Mouse (Mus musculus) heart, embryonic 11.5 days (tissue): ENCODE measurements around the gene Astn2. TPM values are rescaled to one million over a fixed set of nuclear protein-coding genes. Genes with fewer than 3 reads are reported as not detected.

Experiments
- ATAC-seq: fragments of 200-750 bp; cut with Nextera tagmentation; replicated peaks from 2 replicates; pipeline ENCODE4 v1.8.0; 2017; ENCODE audit warnings: moderate library complexity; ENCODE audit not compliant: insufficient number of reproducible peaks, low FRiP score, low TSS enrichment
- H3K27ac ChIP-seq: fragments of 300-500 bp; sonication (generic); 2 replicates; pipeline ENCODE4 v1.5.1; 2014; ENCODE audit warnings: mild to moderate bottlenecking, low read depth, low read length
- H3K27me3 ChIP-seq: fragments of 300-500 bp; sonication (generic); 2 replicates; pipeline ENCODE4 v1.6.1; 2014; ENCODE audit warnings: mild to moderate bottlenecking, low read length, mixed read lengths; ENCODE audit not compliant: control insufficient read depth, insufficient read depth
- H3K36me3 ChIP-seq: fragments of 300-500 bp; sonication (generic); 2 replicates; pipeline ENCODE4 v1.6.1; 2014; ENCODE audit warnings: mild to moderate bottlenecking, low read length, moderate library complexity, mixed read lengths; ENCODE audit not compliant: control insufficient read depth, insufficient read depth
- H3K4me1 ChIP-seq: fragments of 300-500 bp; sonication (generic); 2 replicates; pipeline ENCODE4 v1.6.1; 2014; ENCODE audit warnings: low read length; ENCODE audit not compliant: control insufficient read depth, insufficient read depth
- H3K4me2 ChIP-seq: fragments of 300-500 bp; sonication (generic); 2 replicates; pipeline ENCODE4 v1.6.1; 2014; ENCODE audit warnings: mild to moderate bottlenecking, moderate library complexity
- H3K4me3 ChIP-seq: fragments of 300-500 bp; sonication (generic); 2 replicates; pipeline ENCODE4 v1.5.1; 2014; ENCODE audit warnings: low read depth, low read length
- H3K9ac ChIP-seq: fragments of 300-500 bp; sonication (generic); 2 replicates; pipeline ENCODE4 v1.6.1; 2014; ENCODE audit warnings: mild to moderate bottlenecking, low read depth, low read length, moderate library complexity
- H3K9me3 ChIP-seq: fragments of 300-500 bp; sonication (generic); replicated peaks from 2 replicates; pipeline ENCODE4 v1.6.1; 2016; ENCODE audit warnings: low read length; ENCODE audit not compliant: control insufficient read depth
- WGBS: fragments of 180-500 bp; shearing (Covaris S2); extraction: QIAGEN DNeasy Blood & Tissue Kit; methylation state at CpG from one replicate; pipeline ENCODE4 v1.1.7; 2014; ENCODE audit not compliant: insufficient replicate concordance; 5-methylcytosine and 5-hydroxymethylcytosine counted together
- polyA plus RNA-seq: library from polyadenylated mRNA; unstranded; fragments of >200 nt; fragmentation: Nextera tagmentation; extraction: Ambion mirVana; gene quantifications from 2 replicates; pipeline ENCODE4 v1.2.1, GENCODE M21; 2014

Astn2 gene
- polyA plus RNA-seq, 1 experiment from 2014 or later = 0.14 TPM

GRCm38 (mm10) chr4:66248521-66248920 lies 155.9 kb downstream of the Astn2 start:
- 75% methylated on average over 8 of the region's 8 CpGs for WGBS
- no peaks in the 10 kb centered on the region for H3K36me3 ChIP-seq
- no peaks in the 10 kb centered on the region for H3K4me1 ChIP-seq
- no peak overlapping the region for H3K4me2 ChIP-seq
- no peaks in the 10 kb centered on the region for H3K9me3 ChIP-seq
- no peak for ATAC-seq
- H3K4me3 ChIP-seq = no peak overlapping the region
- no peaks in the 10 kb centered on the region for H3K27me3 ChIP-seq
- no peak overlapping the region for H3K9ac ChIP-seq
- H3K27ac ChIP-seq = no peak overlapping the region

GRCm38 (mm10) chr4:66242683-66243082 lies 161.7 kb downstream of the Astn2 start:
- ATAC-seq = no peak

DNA sequence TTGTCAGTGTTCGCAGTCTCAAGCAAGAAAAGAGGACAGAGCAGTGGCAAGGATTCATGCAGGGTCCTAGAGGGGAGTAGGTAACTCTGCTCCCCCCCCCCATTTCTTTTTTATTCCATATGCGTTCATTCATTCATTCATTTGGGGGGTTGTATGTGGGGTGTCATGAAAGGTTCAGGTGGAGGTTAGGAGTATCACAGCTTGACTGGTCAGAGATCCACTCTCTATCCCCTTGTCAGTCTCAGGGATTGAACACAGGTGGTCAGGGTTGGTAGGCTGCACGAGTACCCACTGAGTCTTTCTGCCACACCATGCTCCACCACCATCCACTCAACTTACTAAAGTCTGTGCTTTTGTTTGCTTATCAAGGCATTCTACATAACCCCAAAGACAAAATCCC lies 171.6 kb downstream of the Astn2 start:
- no peak overlapping the region for H3K4me2 ChIP-seq
- H3K9me3 ChIP-seq = no peaks in the 10 kb centered on the region
- 69% methylated on average over 3 of the region's 3 CpGs for WGBS
- no peak for ATAC-seq
- H3K4me1 ChIP-seq = no peaks in the 10 kb centered on the region
- H3K9ac ChIP-seq = no peak overlapping the region
- no peaks in the 10 kb centered on the region for H3K27me3 ChIP-seq
- no peak overlapping the region for H3K27ac ChIP-seq
- H3K4me3 ChIP-seq = no peak overlapping the region
- H3K36me3 ChIP-seq = no peaks in the 10 kb centered on the region

More at GRCm38 (mm10) chr4:66242683-66243082, 161.7 kb downstream of the Astn2 start:
- no peak overlapping the region for H3K4me2 ChIP-seq
- no peaks in the 10 kb centered on the region for H3K36me3 ChIP-seq
- H3K27me3 ChIP-seq = no peaks in the 10 kb centered on the region
- H3K9me3 ChIP-seq = no peaks in the 10 kb centered on the region
- H3K27ac ChIP-seq = no peak overlapping the region
- H3K4me1 ChIP-seq = no peaks in the 10 kb centered on the region
- no peak overlapping the region for H3K9ac ChIP-seq
- no peak overlapping the region for H3K4me3 ChIP-seq

DNA sequence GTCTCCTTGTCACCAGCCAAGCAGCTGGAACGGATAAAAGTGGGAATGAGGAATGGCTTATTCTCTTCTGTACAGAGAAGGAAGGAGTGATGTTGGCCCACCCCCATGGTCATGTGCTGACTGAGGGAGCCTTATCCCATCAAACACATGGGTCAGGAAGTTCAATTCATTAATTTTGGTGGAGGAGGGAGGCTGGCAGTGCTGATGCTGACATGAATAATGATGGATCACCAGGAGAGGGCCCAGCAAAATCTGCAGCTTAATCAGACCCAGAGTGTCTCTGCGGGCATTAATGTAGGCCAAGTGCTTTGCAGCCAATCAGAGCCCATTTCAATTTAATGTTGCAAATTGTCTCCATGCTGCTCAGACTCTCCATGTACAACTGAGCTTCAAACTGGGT lies 172.1 kb downstream of the Astn2 start:
- ATAC-seq = no peak
- Histone ChIP-seq H3K9ac (no peak overlapping the region), H3K9me3 (no peaks in the 10 kb centered on the region), H3K4me2 (no peak overlapping the region), H3K4me3 (no peak overlapping the region), H3K36me3 (no peaks in the 10 kb centered on the region), H3K27me3 (no peaks in the 10 kb centered on the region), H3K27ac (no peak overlapping the region), H3K4me1 (no peaks in the 10 kb centered on the region)
- 53% methylated on average over 2 of the region's 2 CpGs for WGBS

- ATAC-seq = no peak
- Histone ChIP-seq H3K9me3 (no peaks in the 10 kb centered on the region), H3K27me3 (no peaks in the 10 kb centered on the region), H3K4me1 (no peaks in the 10 kb centered on the region), H3K36me3 (no peaks in the 10 kb centered on the region), H3K27ac (no peak overlapping the region), H3K9ac (no peak overlapping the region), H3K4me2 (no peak overlapping the region), H3K4me3 (no peak overlapping the region)
- 78% methylated on average over 4 of the region's 4 CpGs for WGBS
Measured at GRCm38 (mm10) chr4:66230735-66231134, 173.7 kb downstream of the Astn2 start.

DNA sequence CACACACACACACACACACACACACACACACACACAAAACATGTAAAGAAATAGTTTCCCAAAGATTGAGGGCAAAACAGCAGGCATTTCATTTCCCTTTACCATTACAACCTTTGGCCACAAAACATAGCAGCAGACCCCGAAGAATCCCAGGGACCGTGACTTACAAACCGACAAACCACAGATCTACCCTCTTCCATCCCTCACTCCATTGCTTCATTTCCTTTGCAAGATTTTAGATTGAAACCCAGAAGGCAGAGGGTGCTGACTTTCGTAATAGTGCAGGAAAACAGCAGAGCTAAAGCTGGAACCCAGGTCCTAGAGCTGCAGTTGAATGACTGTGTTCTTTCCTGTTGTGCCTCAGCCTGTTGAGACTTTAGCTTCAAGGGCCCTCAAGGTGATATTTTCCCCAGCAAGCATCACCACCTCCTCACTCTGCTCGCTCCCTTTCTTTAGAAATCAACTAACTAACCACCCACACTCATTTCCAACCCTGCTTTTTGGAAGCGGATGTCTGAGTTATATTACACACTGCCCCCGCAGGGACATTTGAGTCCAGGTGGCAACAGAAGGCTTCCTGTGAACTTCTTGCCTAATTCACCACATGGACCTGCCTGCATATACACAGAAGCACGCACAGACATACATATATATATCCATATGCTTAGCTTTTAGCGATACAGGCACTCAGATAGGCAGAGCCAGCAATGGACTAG lies 181.7 kb downstream of the Astn2 start:
- no peak overlapping the region for H3K4me3 ChIP-seq
- no peak for ATAC-seq
- no peaks in the 10 kb centered on the region for H3K4me1 ChIP-seq
- H3K36me3 ChIP-seq = no peaks in the 10 kb centered on the region
- H3K9ac ChIP-seq = no peak overlapping the region
- H3K9me3 ChIP-seq = no peaks in the 10 kb centered on the region
- no peak overlapping the region for H3K27ac ChIP-seq
- no peaks in the 10 kb centered on the region for H3K27me3 ChIP-seq
- no peak overlapping the region for H3K4me2 ChIP-seq
- WGBS = 84% methylated on average over 9 of the region's 9 CpGs

DNA sequence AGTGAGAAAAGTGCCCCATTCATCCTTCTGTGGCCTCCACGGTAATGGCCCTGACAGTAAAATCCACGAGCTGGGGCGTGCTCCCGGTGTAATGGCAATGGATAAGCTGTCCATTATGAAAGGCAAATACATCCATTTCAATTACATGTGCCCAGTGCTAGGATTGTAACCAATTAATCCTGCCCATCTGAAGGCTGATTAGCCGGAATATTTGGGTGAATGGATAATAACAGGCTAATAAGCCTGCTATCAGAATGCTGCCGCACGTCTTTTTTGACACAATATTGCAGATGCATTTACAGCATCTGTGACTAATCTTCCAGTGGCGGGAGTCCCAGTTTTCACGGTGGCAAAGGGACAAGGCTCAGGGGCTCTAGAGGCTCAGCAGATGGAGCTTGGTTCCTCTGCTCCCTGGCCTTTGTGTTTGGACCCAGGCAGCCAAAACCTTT lies 189.2 kb downstream of the Astn2 start:
- Histone ChIP-seq H3K9me3 (no peaks in the 10 kb centered on the region), H3K4me2 (no peak overlapping the region), H3K4me1 (no peaks in the 10 kb centered on the region), H3K4me3 (no peak overlapping the region), H3K9ac (no peak overlapping the region), H3K27ac (no peak overlapping the region), H3K36me3 (no peaks in the 10 kb centered on the region), H3K27me3 (no peaks in the 10 kb centered on the region)
- ATAC-seq = no peak
- 75% methylated on average over 9 of the region's 9 CpGs for WGBS

GRCm38 (mm10) chr4:66189636-66190035 lies 214.8 kb downstream of the Astn2 start:
- H3K4me1 ChIP-seq = no peaks in the 10 kb centered on the region
- H3K9ac ChIP-seq = no peak overlapping the region
- no peak overlapping the region for H3K4me3 ChIP-seq
- ATAC-seq = no peak
- WGBS = 85% methylated on average over 8 of the region's 8 CpGs
- H3K36me3 ChIP-seq = no peaks in the 10 kb centered on the region
- no peaks in the 10 kb centered on the region for H3K27me3 ChIP-seq
- H3K9me3 ChIP-seq = no peaks in the 10 kb centered on the region
- no peak overlapping the region for H3K4me2 ChIP-seq
- no peak overlapping the region for H3K27ac ChIP-seq

GRCm38 (mm10) chr4:66175887-66176533 lies 228.4 kb downstream of the Astn2 start:
- Histone ChIP-seq H3K4me2 (peak overlapping the region; percentile 16; the same call in 1 of the 2 replicates), H3K27me3 (no peaks in the 10 kb centered on the region; the same call in 1 of the 2 replicates), H3K4me1 (peaks cover 9% of the 10 kb centered on the region; the same call in 1 of the 2 replicates), H3K4me3 (no peak overlapping the region), H3K27ac (no peak overlapping the region), H3K36me3 (no peaks in the 10 kb centered on the region), H3K9me3 (no peaks in the 10 kb centered on the region), H3K9ac (no peak overlapping the region)
- no peak for ATAC-seq
- 27% methylated on average over 14 of the region's 14 CpGs for WGBS
